Mouse (Mus musculus): ENCODE data around the gene Olfr781. TPM values are rescaled to one million over a fixed set of nuclear protein-coding genes. Genes with fewer than 3 reads are reported as not detected.

Olfr781 gene
- polyA plus RNA-seq (2012; rRNA removed) = not detected in 2 replicates

DNA sequence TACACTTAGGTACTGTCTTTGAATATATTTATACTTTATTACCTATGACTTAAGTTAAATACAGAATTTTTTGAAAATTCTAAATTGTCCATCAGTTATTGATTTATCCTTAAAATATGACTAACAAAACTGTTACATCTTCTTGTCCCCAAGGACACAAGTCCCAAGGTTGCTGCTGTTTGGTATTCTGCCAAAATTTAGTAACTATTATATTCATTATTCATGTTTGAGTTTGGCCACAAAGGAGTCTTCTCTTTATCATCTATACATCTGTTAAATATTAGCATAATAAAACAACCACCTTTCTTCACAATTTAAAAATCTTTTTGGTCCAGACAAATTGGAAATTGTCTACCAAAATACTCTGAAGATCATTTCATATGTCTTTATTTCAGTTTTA is at the start of gene Olfr781:
Gene Olfr781 (plus strand): TSS at position 301 of the 400 bp plus-strand sequence.

DNA sequence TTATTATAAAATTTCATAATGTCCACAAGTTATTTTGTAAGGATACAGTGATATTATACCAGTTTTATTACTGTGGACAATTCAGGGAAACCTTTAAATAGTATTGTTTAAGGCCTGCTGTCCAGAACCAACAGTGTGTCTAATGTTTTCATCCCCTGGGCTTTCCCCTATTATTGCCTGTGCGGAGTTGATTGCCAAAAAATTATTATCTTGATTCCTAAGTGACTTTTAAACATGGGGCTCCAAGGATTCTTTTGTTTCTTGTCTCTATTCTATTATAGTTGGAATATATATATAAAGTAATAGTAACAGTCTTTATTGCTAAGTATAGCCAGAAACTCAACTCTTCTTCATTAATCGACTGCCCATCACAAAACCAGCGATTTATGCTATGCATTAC is 10.8 kb upstream of the Olfr781 start, which contains the start of gene Olfr780:
Gene Olfr780 (plus strand): TSS at position 301 of the 400 bp plus-strand sequence.

DNA sequence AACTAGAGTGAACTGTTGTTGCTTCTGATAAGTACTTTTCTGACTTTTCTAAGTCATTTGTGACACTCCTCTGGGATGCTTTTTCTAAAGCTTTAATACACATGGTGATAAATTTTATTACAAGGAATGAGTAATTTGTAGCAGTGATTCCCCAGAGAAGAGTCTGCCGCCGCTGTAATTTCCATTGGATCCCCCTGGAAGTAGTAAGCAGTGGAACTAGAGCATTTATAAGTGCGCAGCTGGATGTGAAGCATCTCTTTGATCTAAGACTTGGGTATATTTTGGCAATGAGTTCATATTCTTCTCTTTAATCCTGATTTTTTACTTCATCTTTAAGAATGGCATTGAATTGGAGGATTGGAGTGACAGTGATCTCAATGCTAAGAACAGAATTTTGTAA is 19.9 kb downstream of the Olfr781 start, which contains the start of gene Olfr782:
Gene Olfr782 (plus strand): TSS at position 301 of the 400 bp plus-strand sequence.

Other genes with a start within 250 kb of the Olfr781 start
- not detected in 2 replicates for gene Olfr767, start 245.9 kb upstream of the Olfr781 start, polyA plus RNA-seq (2012; rRNA removed)
- gene Olfr768, start 229.5 kb upstream of the Olfr781 start, polyA plus RNA-seq (2012; rRNA removed) = not detected in 2 replicates
- gene Olfr769, start 211.0 kb upstream of the Olfr781 start, polyA plus RNA-seq (2012; rRNA removed) = not detected in 2 replicates
- not detected in 2 replicates for gene Olfr770, start 189.9 kb upstream of the Olfr781 start, polyA plus RNA-seq (2012; rRNA removed)
- not detected in 2 replicates for gene Olfr771, start 164.1 kb upstream of the Olfr781 start, polyA plus RNA-seq (2012; rRNA removed)
- gene Olfr772, start 150.9 kb upstream of the Olfr781 start, polyA plus RNA-seq (2012; rRNA removed) = not detected in 2 replicates
- not detected in 2 replicates for gene Olfr773, start 141.4 kb upstream of the Olfr781 start, polyA plus RNA-seq (2012; rRNA removed)
- gene Olfr774, start 92.7 kb upstream of the Olfr781 start, polyA plus RNA-seq (2012; rRNA removed) = not detected in 2 replicates
- gene Olfr775, start 80.4 kb upstream of the Olfr781 start, polyA plus RNA-seq (2012; rRNA removed) = not detected in 2 replicates
- not detected in 2 replicates for gene Olfr776, start 69.7 kb upstream of the Olfr781 start, polyA plus RNA-seq (2012; rRNA removed)
- not detected in 2 replicates for gene Olfr777, start 57.4 kb upstream of the Olfr781 start, polyA plus RNA-seq (2012; rRNA removed)
- gene Olfr780, start 10.7 kb upstream of the Olfr781 start, polyA plus RNA-seq (2012; rRNA removed) = not detected in 2 replicates
- gene Olfr782, start 20.0 kb downstream of the Olfr781 start, polyA plus RNA-seq (2012; rRNA removed) = not detected in 2 replicates
- gene Olfr784, start 55.2 kb downstream of the Olfr781 start, polyA plus RNA-seq (2012; rRNA removed) = 0.04 TPM in 2 replicates
- not detected in 2 replicates for gene Olfr785, start 76.6 kb downstream of the Olfr781 start, polyA plus RNA-seq (2012; rRNA removed)
- gene Olfr786, start 98.5 kb downstream of the Olfr781 start, polyA plus RNA-seq (2012; rRNA removed) = not detected in 2 replicates
- not detected in 2 replicates for gene Olfr787, start 133.0 kb downstream of the Olfr781 start, polyA plus RNA-seq (2012; rRNA removed)
- not detected in 2 replicates for gene Olfr788, start 142.1 kb downstream of the Olfr781 start, polyA plus RNA-seq (2012; rRNA removed)
- gene Olfr789, start 155.9 kb downstream of the Olfr781 start, polyA plus RNA-seq (2012; rRNA removed) = not detected in 2 replicates
- not detected in 2 replicates for gene Olfr790, start 169.6 kb downstream of the Olfr781 start, polyA plus RNA-seq (2012; rRNA removed)
- not detected in 2 replicates for gene Olfr791, start 192.9 kb downstream of the Olfr781 start, polyA plus RNA-seq (2012; rRNA removed)
- not detected in 2 replicates for gene Olfr792, start 210.3 kb downstream of the Olfr781 start, polyA plus RNA-seq (2012; rRNA removed)
- gene Olfr794, start 238.8 kb downstream of the Olfr781 start, polyA plus RNA-seq (2012; rRNA removed) = not detected in 2 replicates

All from central nervous system, embryonic 11.5 days (tissue).